Mouse (Mus musculus) hindbrain, embryonic 10.5 days (tissue): ENCODE data around the gene Npas2. TPM values are rescaled to one million over a fixed set of nuclear protein-coding genes. Genes with fewer than 3 reads are reported as not detected.
A peak's percentile ranks its signal among the peaks of the same experiment; 100 is the strongest.

Experiments used
- DNase-seq: peaks from one replicate; pipeline ENCODE4 v3.0.0-alpha.2; 2017; ENCODE audit warnings: low spot score
- H3K27ac ChIP-seq: fragments of 300-500 bp; sonication (generic); 2 replicates; pipeline ENCODE4 v1.5.1; 2016; ENCODE audit warnings: mild to moderate bottlenecking, moderate library complexity
- H3K27me3 ChIP-seq: fragments of 300-500 bp; sonication (generic); 2 replicates; pipeline ENCODE4 v1.6.1; 2016; ENCODE audit warnings: mild to moderate bottlenecking; ENCODE audit not compliant: poor library complexity, insufficient read depth, severe bottlenecking
- H3K36me3 ChIP-seq: fragments of 300-500 bp; sonication (generic); 2 replicates; pipeline ENCODE4 v1.6.1; 2016; ENCODE audit warnings: mild to moderate bottlenecking, moderate library complexity
- H3K4me1 ChIP-seq: fragments of 300-500 bp; sonication (generic); replicated peaks from 2 replicates; pipeline ENCODE4 v1.6.1; 2016; ENCODE audit warnings: mild to moderate bottlenecking
- H3K4me3 ChIP-seq: fragments of 300-500 bp; sonication (generic); 2 replicates; pipeline ENCODE4 v1.5.1; 2016; ENCODE audit warnings: mild to moderate bottlenecking, moderate library complexity
- H3K9me3 ChIP-seq: fragments of 300-500 bp; sonication (generic); 2 replicates; pipeline ENCODE4 v1.6.1; 2016; ENCODE audit warnings: mild to moderate bottlenecking, moderate library complexity
- WGBS: fragments of 180-500 bp; shearing (Covaris S2); methylation state at CpG from one replicate; pipeline ENCODE4 v1.1.7; 2016; 5-methylcytosine and 5-hydroxymethylcytosine counted together
- polyA plus RNA-seq: library from polyadenylated mRNA; unstranded; fragments of >200 nt; fragmentation: Nextera tagmentation; extraction: Ambion mirVana; gene quantifications from 2 replicates; pipeline ENCODE4 v1.2.1, GENCODE M21; 2016

Gene Npas2
- polyA plus RNA-seq, 1 experiment from 2014 or later = 0.21 TPM

DNA sequence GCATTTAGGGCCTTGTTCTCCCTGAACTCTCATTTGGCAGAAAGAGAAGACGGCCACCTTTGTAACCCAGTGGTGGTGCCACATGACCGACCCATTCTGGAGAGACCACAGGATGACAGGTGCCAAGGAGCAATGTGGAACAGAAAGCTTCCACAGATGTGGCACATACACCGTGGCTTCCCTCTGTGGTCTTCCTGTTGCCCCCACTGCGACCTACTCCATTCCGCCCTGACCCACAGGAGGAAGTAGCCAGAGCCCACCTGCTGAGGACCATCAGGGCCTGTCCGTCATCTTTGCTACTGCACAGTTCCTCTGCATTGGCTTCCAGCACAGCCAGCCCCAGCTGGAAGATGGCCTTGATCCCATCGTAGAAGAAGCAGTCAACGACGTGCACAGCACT is 187.5 kb downstream of the Npas2 start:
- 83% methylated on average over 9 of the region's 9 CpGs for WGBS
- Histone ChIP-seq H3K36me3 (peaks cover 23% of the 10 kb centered on the region), H3K27me3 (no peaks in the 10 kb centered on the region), H3K4me3 (no peak overlapping the region), H3K9me3 (no peaks in the 10 kb centered on the region), H3K27ac (no peak overlapping the region), H3K4me1 (no peaks in the 10 kb centered on the region)
- DNase-seq = no peak

DNA sequence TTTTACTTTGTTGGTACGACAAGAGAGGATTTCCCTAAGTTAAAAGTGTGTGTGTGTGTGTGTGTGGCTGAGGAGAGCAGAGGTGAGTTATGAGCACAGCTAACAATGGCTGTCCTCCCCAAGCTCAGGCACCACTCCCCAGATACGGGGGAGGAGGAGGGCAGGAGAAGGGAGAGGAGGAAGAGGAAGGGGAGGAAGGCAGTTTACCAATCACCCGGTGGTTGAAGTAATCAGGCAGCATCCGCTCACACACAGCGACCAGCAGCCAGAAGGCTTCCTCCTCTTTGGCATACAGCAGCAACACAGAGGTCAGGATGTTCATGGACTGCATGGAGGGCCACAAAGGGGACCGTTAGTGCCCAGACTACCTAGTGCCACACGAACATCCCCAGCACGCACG is 191.4 kb downstream of the Npas2 start:
- Histone ChIP-seq H3K4me1 (no peaks in the 10 kb centered on the region), H3K27me3 (no peaks in the 10 kb centered on the region), H3K27ac (no peak overlapping the region), H3K36me3 (no peaks in the 10 kb centered on the region; the same call in 1 of the 2 replicates), H3K4me3 (no peak overlapping the region), H3K9me3 (no peaks in the 10 kb centered on the region)
- no peak for DNase-seq
- 83% methylated on average over 9 of the region's 9 CpGs for WGBS

DNA sequence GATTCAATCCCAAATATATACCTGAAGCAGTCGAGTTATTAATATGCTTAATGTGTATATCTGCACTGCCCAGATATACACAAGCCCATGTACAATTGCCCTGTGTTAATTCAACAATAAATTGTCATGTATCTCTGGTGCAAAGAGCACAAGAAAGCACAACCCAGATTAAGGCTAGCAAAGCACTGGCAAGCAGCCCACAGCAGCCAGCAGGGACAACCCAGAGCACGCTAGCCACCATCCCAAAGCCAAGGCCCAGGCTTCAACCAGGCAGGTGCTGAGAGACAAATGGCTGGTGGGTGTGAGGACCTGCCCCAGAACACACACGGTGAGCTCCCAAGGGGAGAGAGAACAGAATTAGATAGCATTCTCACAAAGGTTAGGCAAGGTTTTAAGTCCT is 192.9 kb downstream of the Npas2 start:
- H3K36me3 ChIP-seq = no peaks in the 10 kb centered on the region; the same call in 1 of the 2 replicates
- H3K4me3 ChIP-seq = no peak overlapping the region
- H3K27ac ChIP-seq = no peak overlapping the region
- H3K9me3 ChIP-seq = no peaks in the 10 kb centered on the region
- peaks cover 5% of the 10 kb centered on the region for H3K4me1 ChIP-seq
- WGBS = 83% methylated on average over 3 of the region's 3 CpGs
- 0 out of 2 replicates have a peak, but pooled peaks cover 4% of the 10 kb centered on the region for H3K27me3 ChIP-seq
- no peak for DNase-seq

DNA sequence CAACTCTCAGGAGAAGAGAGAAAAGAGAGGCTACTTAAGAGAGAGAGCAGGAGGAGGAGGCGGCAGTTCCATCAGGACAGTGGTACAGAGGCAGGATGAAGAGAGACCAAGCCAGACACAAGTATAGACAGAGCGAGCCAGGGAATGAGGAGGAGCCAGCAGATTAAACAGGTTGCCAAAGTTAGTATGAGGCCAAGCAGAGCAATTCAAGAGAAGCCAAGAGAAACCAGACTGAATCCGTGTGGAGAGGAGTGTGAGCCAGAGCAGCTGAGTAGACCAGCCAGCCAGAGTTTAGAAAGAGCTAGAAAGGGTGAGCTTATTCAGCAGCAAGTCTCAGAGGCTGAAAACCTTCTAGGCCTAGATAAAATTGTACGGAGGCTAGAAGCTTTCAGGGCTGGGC is 194.0 kb downstream of the Npas2 start:
- Histone ChIP-seq H3K27ac (no peak overlapping the region), H3K4me3 (no peak overlapping the region), H3K9me3 (no peaks in the 10 kb centered on the region), H3K4me1 (peaks cover 5% of the 10 kb centered on the region), H3K36me3 (no peaks in the 10 kb centered on the region; the same call in 1 of the 2 replicates), H3K27me3 (0 out of 2 replicates have a peak, but pooled peaks cover 4% of the 10 kb centered on the region)
- WGBS = 83% methylated on average over 4 of the region's 4 CpGs
- no peak for DNase-seq

DNA sequence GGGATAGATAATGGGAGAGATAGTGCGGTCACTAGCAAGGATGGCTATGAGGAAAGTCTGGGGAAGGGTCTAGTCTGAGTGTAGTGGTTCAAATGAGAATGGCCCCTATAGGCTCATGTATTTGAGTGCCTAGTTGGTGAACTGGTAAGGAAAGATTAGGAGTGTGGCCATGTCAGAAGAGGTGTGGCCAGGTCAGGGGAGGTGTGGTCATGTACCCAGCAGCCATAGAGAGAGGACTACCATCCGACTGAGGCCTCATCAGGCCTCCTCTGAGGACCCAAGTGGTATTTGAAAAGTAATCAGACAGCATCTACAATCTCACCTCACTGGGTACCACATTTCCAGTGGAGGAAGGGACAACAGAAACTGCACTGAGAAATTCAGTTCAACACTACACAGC is 194.6 kb downstream of the Npas2 start:
- Histone ChIP-seq H3K4me1 (peaks cover 5% of the 10 kb centered on the region), H3K27me3 (0 out of 2 replicates have a peak, but pooled peaks cover 4% of the 10 kb centered on the region), H3K36me3 (no peaks in the 10 kb centered on the region; the same call in 1 of the 2 replicates), H3K4me3 (no peak overlapping the region), H3K9me3 (no peaks in the 10 kb centered on the region), H3K27ac (no peak overlapping the region)
- 80% methylated on average over 2 of the region's 2 CpGs for WGBS
- no peak for DNase-seq

DNA sequence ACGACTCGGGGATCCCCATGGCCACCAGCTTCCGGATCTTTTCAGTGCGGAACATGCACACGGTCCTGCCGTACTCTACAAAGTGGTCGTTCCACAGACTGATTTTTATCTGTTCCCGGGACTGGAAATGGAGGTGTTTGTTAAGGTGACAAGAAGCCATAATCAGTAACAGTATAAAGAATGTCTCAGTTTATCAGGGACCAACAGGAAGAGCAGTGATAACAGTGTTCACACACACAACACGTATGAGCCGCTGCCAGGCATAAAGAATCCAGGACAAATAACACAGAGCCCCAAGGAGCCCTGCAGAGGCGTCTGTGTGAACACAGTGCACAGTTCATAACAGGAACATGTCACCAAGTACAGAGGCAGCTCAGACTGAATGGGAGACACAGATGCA is 195.8 kb downstream of the Npas2 start:
- Histone ChIP-seq H3K4me3 (no peak overlapping the region), H3K9me3 (no peaks in the 10 kb centered on the region), H3K4me1 (peaks cover 9% of the 10 kb centered on the region), H3K27me3 (0 out of 2 replicates have a peak, but pooled peaks cover 4% of the 10 kb centered on the region), H3K36me3 (no peaks in the 10 kb centered on the region; the same call in 1 of the 2 replicates), H3K27ac (no peak overlapping the region)
- DNase-seq = no peak
- WGBS = 90% methylated on average over 11 of the region's 11 CpGs

DNA sequence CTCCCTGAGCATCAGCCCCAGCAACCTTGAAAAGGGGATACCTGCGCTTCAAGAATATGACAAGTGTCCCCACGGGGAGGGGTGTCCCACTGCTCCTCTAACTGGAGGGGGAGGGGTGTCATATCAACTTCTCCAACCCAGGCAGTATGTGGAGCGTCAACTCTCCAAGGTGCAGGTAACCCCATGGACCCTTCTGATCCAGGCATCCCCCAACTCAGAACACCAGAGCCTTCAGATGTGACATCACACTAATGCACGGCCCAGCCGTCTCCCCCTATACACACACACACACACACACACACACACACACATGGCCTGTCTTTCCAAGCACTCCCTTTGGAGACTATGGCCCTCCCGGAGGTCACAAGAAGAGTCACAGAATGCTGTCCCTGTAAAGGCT is 198.1 kb downstream of the Npas2 start:
- WGBS = 85% methylated on average over 6 of the region's 6 CpGs
- Histone ChIP-seq H3K27ac (no peak overlapping the region), H3K27me3 (0 out of 2 replicates have a peak, but pooled peaks cover 4% of the 10 kb centered on the region), H3K4me3 (no peak overlapping the region), H3K36me3 (peaks cover 3% of the 10 kb centered on the region; the same call in 1 of the 2 replicates), H3K9me3 (no peaks in the 10 kb centered on the region), H3K4me1 (peaks cover 10% of the 10 kb centered on the region)
- DNase-seq = no peak

DNA sequence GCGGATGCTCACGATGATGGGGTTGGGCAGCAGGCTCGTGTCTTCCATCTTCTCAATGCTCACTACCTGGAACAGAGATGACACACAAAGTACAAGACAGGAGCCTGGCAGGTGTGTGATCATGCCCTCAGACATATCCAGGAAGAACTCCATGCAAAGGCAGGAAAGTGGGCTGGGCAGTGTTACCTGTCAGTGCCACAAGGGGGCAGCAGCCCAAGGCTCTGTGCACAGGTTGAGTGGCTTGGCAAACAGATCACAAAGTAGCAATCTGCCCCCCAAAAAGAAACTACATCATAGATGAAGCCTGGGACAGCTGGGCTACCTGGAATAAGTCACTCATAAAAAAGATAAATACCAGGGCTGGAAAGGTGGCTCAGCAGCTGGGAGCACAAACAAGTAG is 198.7 kb downstream of the Npas2 start:
- 57% methylated on average over 3 of the region's 3 CpGs for WGBS
- H3K36me3 ChIP-seq = peaks cover 8% of the 10 kb centered on the region
- H3K27me3 ChIP-seq = 0 out of 2 replicates have a peak, but pooled peaks cover 4% of the 10 kb centered on the region
- peaks cover 10% of the 10 kb centered on the region for H3K4me1 ChIP-seq
- H3K27ac ChIP-seq = no peak overlapping the region
- DNase-seq = peak; percentile 78
- H3K9me3 ChIP-seq = no peaks in the 10 kb centered on the region
- H3K4me3 ChIP-seq = no peak overlapping the region

DNA sequence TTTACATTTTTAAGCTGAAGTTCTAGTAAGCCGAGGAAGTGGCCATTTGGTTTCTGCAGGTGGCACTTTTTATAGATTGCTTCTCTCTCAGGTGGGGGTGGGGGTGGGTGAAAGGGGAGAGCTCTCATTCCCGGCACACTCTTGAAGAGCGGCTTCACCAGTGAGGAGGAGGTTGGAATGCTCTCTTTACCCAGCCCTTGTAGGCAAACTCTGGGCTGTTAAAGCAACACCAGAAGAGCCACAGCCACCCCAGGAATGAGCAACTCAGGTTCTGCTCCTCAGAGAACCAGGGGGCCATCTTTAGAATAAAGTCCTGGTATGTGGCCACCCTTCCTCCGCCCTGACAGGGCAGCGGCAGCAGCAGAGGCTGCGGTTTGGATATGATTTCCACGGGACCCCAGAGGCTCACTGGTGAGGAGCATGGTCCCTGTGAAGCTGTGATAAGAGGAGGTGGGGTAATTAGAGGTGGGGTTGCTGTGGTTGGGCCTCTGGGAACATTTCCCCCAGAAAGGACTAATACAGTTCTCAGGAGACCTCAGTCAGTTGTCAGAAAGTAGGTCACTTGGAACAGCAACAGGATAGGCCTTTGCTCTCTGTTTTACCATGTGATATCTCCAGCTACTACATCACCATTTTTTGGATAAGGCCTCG is 199.8 kb downstream of the Npas2 start:
- Histone ChIP-seq H3K36me3 (peaks cover 11% of the 10 kb centered on the region), H3K4me1 (peaks cover 10% of the 10 kb centered on the region), H3K27ac (no peak overlapping the region), H3K9me3 (no peaks in the 10 kb centered on the region), H3K27me3 (0 out of 2 replicates have a peak, but pooled peaks cover 4% of the 10 kb centered on the region), H3K4me3 (no peak overlapping the region)
- no peak for DNase-seq
- 82% methylated on average over 8 of the region's 8 CpGs for WGBS

DNA sequence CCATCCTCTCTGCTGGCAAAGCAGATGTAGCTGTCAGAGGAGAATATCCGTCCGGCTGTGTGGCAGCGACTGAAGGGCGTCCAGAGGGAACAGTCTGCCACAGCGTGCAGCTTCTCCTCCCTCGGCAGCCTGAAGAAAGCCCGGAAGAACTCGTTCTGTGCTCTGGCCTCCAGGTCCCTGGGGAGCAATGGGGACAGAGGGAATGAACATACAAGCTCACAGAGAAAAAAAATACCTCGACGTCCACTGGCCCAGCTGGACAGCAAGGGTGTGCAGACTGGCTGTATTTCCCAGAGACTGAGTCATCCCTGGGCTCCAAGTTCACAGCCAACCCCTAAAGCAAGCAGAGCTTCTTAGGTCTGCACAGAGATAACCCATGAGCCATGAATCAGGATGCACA is 200.6 kb downstream of the Npas2 start:
- DNase-seq = no peak
- WGBS = 70% methylated on average over 10 of the region's 10 CpGs
- Histone ChIP-seq H3K27ac (no peak overlapping the region), H3K9me3 (no peaks in the 10 kb centered on the region), H3K36me3 (peaks cover 11% of the 10 kb centered on the region), H3K4me1 (peaks cover 10% of the 10 kb centered on the region), H3K4me3 (no peak overlapping the region), H3K27me3 (0 out of 2 replicates have a peak, but pooled peaks cover 4% of the 10 kb centered on the region)

DNA sequence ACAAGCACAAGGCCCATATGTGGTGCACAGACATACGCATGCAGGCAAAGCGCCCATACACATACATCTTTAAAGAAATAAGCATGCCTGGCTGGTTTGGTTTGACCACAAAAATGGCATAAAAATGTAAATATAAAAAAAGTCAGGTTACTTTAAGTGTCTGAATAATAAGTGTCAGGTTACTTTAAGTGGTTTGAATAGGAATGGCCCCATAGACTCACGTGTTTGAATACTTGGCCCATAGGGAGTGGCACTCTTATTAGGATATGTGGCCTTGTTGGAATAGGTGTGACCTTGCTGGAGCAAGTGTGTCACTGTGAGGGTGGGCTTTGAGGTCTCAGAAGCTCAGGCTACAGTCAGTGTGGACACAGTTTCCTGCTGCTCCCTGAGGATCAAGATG is 201.1 kb downstream of the Npas2 start:
- peaks cover 10% of the 10 kb centered on the region for H3K4me1 ChIP-seq
- WGBS = 84% methylated on average over 3 of the region's 3 CpGs
- H3K36me3 ChIP-seq = peaks cover 11% of the 10 kb centered on the region
- H3K27ac ChIP-seq = no peak overlapping the region
- no peak overlapping the region for H3K4me3 ChIP-seq
- no peaks in the 10 kb centered on the region for H3K9me3 ChIP-seq
- 0 out of 2 replicates have a peak, but pooled peaks cover 4% of the 10 kb centered on the region for H3K27me3 ChIP-seq
- DNase-seq = no peak

DNA sequence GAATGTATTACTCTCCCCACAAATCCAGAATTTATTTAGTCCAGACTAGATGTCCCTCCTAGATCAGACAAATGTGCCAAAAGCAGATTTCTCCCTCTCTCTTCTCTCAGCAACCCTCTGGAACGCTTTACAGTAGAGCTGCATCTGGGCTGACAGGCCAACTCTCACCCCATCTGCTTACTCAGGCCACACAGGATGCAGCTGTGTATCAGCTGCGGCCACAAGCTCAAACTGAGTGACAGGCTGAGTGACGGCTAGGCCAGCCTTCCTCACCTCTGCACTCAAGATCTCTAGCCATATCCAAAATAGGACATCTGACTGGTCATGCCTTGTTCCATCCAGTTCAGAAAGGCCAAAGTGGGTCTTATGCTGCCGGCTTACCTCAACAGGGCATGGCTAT is 202.8 kb downstream of the Npas2 start:
- Histone ChIP-seq H3K36me3 (peaks cover 11% of the 10 kb centered on the region), H3K27ac (no peak overlapping the region), H3K9me3 (no peaks in the 10 kb centered on the region), H3K4me1 (0 out of 2 replicates have a peak, but pooled peaks cover 5% of the 10 kb centered on the region), H3K27me3 (no peaks in the 10 kb centered on the region), H3K4me3 (no peak overlapping the region)
- WGBS = 75% methylated on average over 4 of the region's 4 CpGs
- no peak for DNase-seq

DNA sequence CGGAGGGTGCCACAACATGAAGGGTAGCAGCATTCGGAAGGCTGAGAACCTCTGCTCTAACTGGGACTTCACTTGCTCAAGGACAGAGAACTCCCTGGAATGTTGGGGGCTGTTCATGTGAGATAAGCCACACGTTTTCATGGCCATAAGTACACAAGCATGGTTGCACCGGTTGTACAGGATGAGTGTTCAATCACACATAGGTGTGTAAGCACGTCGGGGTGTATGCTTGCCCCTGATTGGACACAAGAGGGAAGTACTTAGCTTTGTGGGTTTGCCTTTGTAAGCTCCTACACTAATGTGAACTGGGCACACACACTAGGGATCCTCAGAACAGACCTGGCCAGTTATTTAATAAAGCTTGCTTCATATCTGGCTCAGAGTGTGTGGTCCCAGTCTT is 204.8 kb downstream of the Npas2 start:
- 0 out of 2 replicates have a peak, but pooled peaks cover 5% of the 10 kb centered on the region for H3K4me1 ChIP-seq
- no peak for DNase-seq
- no peaks in the 10 kb centered on the region for H3K27me3 ChIP-seq
- no peaks in the 10 kb centered on the region for H3K9me3 ChIP-seq
- WGBS = 91% methylated on average over 6 of the region's 6 CpGs
- 0 out of 2 replicates have a peak overlapping the region, but pooled peaks have one; percentile 23 for H3K27ac ChIP-seq
- H3K4me3 ChIP-seq = no peak overlapping the region
- H3K36me3 ChIP-seq = peaks cover 11% of the 10 kb centered on the region
